Mouse (Mus musculus) thymus, postnatal 25 days (tissue): ENCODE results near the gene Olfr342.

Experiments used
- DNase-seq: peaks from one replicate; pipeline ENCODE4 v3.0.0; 2022

Gene Olfr342

DNA sequence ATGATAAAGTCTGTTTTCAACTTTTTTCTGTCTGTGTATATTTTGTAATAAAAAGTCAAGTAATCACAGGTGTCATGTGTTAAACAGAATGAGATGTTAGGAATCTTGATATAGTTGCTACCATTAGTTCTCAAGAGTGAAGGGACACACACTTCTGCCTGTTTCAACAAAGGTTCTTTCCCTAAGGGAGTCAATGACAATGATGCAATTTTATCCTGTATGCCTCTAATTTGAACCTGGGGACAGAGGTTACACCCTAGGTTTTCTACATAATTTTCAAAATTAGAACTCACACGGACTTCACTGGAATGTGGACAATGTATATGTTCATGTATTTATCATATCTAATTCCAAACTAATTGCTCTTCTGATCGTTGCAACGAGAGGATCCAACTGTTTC, at the start of gene Olfr342:
Gene Olfr342, plus strand, starts transcription at position 301 of the 400 bp plus-strand sequence.
- DNase-seq: no peak

GRCm38 (mm10) chr2:36482368-36482767, 42.4 kb upstream of the Olfr342 start, which contains the start of gene Olfr341:
Gene Olfr341, minus strand, starts transcription at chr2:36482468.
- DNase-seq: no peak

- no peak for DNase-seq
These were observed 40.4 kb downstream of the Olfr342 start for GRCm38 (mm10) chr2:36565156-36565555.

DNA sequence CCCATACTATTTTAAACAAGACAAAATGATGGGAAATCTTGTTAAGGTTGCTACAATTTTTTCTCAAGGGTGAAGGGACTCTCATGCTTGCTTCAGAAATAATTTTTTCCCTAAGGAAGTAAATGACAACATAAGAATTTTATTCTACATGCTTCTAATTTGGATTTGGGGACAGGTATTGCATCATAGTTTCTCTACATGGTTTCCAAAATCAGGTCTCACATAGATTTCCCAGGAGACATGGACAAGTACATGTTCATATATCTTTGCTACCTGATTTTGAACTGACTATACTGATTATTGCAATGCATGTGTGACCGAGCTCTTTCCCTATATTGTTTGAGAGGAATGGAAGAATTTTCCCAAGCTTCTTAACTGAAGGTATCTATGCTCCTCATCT, 41.6 kb downstream of the Olfr342 start, which contains the start of gene Olfr344:
Gene Olfr344, plus strand, starts transcription at position 301 of the 400 bp plus-strand sequence.
- DNase-seq: no peak

DNA sequence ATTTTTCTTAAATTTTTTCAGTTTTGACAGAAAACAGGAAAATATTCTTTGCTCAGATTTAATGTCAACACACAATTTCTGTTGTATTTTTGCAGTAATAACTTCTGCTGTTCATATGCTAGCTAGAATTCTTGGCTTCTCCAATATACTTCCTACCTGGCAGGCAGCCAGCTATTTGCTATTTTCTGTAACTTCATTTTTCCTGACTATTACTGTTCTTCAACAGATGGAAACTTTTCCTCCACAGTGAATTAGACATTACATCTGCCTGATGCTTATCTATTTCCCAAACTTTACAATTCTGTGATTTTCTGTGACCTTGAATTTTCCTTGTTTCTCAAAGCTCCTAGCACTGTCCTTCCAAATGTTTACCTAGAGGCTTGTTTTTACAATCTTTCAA, 42.2 kb downstream of the Olfr342 start:
- DNase-seq: no peak

DNA sequence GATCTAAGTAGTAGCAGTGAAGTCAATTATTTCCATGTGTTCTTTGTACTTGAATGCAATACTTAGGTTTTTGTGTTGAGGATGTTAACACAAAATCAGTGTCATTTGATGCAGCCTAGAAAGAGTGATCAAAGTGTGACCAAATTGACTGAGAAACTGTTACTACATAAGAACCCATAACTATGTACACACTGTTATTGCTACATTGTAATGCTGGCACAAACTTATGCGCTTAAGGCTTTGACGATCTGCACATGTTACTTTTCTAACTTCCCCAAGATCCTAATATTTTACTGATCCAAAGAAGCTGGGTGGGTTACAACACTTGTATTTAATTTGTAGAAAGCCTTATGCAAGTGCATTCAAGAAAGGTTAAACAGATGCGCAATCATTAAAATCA, 43.0 kb downstream of the Olfr342 start:
- no peak for DNase-seq
